Mouse (Mus musculus): ENCODE measurements around the gene Pex10. TPM values are rescaled to one million over a fixed set of nuclear protein-coding genes. Genes with fewer than 3 reads are reported as not detected.

The Pex10 gene
- polyA plus RNA-seq, 1 experiment from 2014 or later: 9.7 TPM

DNA sequence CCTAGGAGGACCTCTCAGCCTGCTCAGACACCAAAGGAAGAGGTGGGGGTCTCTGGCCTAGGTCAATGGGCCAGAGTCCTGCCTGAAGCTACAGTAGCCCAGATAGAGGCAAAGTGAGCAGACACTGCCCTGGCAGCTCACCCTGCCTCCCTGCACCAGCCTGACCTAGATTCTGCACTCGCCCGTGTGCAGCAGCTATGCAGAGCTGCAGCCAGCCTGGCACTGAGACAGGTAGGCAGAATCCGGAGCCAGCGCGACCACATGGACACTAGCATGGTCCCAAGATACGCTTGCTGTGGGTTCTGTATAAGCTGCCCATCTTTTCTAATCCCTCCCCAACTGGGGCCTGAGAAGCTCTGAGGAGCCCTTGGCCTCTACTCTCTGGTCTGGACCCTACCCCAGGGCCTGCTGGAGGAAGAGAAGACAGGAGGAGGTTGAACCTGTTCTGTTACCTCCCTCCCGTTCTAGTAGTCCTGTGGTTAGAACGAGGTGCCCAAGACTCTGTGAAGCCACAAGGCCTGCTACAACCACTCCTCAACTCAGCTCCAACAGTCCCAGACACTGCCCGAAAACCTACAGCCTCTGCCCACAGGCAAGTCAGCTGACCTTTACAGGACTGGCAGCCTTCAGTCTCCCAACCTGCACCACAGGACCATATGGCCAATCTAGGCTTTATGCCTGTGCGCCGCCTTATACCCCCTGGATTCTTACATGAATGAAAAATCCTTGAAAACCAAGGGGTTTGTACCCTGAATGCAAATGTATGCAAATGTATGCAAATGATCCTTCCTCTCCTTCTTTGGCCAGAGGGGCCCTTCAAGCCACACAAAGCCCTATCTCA, 42.4 kb upstream of the Pex10 start:
- Histone ChIP-seq H3K4me3 (ENCODE audit: low read depth, low read length) (no peak overlapping the region), H3K36me3 (ENCODE audit: control insufficient read depth, insufficient read depth, low read length) (no peaks in the 10 kb centered on the region), H3K9me3 (ENCODE audit: control insufficient read depth, low read length) (no peaks in the 10 kb centered on the region), H3K27ac (ENCODE audit: low read depth, low read length) (no peak overlapping the region), H3K9ac (ENCODE audit: low read length) (no peak overlapping the region), H3K27me3 (ENCODE audit: control insufficient read depth, insufficient read depth, low read length) (no peaks in the 10 kb centered on the region), H3K4me1 (ENCODE audit: control insufficient read depth, insufficient read depth, low read length) (peaks cover 7% of the 10 kb centered on the region), H3K4me2 (no peak overlapping the region)
- ATAC-seq (ENCODE audit: low FRiP score): 0 out of 2 replicates have a peak, but pooled peaks have one; percentile 22
- no peak for DNase-seq (ENCODE audit: low spot score, missing footprints)
- 86% methylated on average over 11 of the region's 11 CpGs for WGBS

DNA sequence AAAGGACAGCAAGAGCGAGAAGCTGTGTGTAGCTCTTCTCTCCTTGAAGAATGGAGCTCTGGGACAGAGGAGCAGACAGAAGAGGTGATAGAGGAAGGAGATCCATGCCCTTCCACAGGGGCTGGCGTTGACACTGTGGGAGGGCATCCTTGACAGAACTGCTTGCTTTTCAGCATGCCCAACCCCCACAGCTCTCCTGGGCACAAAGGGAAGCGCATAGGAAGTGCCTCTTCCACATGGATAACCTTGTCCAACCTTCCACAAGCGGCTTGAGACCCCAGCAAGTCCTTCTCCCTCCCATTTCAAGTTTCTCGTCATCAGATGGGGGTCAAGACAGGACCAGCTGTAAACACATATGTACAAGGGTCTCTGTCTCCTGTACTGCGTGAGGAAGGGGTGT, 33.7 kb upstream of the Pex10 start:
- H3K27ac ChIP-seq (ENCODE audit: low read depth, low read length): no peak overlapping the region
- no peaks in the 10 kb centered on the region for H3K36me3 ChIP-seq (ENCODE audit: control insufficient read depth, insufficient read depth, low read length)
- 28% methylated on average over 6 of the region's 6 CpGs for WGBS
- no peak overlapping the region for H3K4me2 ChIP-seq
- no peak overlapping the region for H3K4me3 ChIP-seq (ENCODE audit: low read depth, low read length)
- H3K4me1 ChIP-seq (ENCODE audit: control insufficient read depth, insufficient read depth, low read length): peaks cover 19% of the 10 kb centered on the region
- ATAC-seq (ENCODE audit: low FRiP score): no peak
- H3K9ac ChIP-seq (ENCODE audit: low read length): no peak overlapping the region
- DNase-seq (ENCODE audit: low spot score, missing footprints): no peak
- H3K9me3 ChIP-seq (ENCODE audit: control insufficient read depth, low read length): no peaks in the 10 kb centered on the region
- H3K27me3 ChIP-seq (ENCODE audit: control insufficient read depth, insufficient read depth, low read length): no peaks in the 10 kb centered on the region

DNA sequence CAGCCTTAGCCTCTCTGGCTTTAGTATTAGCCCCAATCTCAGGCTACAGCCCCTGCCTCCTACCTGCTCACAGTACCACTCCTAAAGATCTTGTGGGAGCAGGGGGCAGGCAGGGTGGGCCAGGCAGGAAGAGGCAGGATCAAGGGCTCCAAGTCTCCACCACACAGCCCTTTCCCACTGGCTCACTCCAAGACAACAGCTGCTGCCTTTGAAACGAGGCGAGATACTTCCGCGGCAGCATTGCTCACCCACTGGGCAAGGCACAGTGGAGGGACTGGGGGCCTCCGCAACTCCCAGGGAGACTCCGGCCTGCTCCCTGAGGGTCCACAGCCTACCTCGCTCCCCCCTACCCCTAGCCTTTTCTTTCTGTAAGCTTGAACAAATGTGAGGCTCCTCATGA, 32.6 kb upstream of the Pex10 start:
- Histone ChIP-seq H3K9ac (ENCODE audit: low read length) (no peak overlapping the region), H3K4me2 (no peak overlapping the region), H3K4me1 (ENCODE audit: control insufficient read depth, insufficient read depth, low read length) (peaks cover 19% of the 10 kb centered on the region), H3K9me3 (ENCODE audit: control insufficient read depth, low read length) (no peaks in the 10 kb centered on the region), H3K4me3 (ENCODE audit: low read depth, low read length) (no peak overlapping the region), H3K36me3 (ENCODE audit: control insufficient read depth, insufficient read depth, low read length) (no peaks in the 10 kb centered on the region), H3K27me3 (ENCODE audit: control insufficient read depth, insufficient read depth, low read length) (no peaks in the 10 kb centered on the region), H3K27ac (ENCODE audit: low read depth, low read length) (no peak overlapping the region)
- WGBS: 30% methylated on average over 7 of the region's 7 CpGs
- ATAC-seq (ENCODE audit: low FRiP score) (no peak), DNase-seq (ENCODE audit: low spot score, missing footprints) (no peak)

DNA sequence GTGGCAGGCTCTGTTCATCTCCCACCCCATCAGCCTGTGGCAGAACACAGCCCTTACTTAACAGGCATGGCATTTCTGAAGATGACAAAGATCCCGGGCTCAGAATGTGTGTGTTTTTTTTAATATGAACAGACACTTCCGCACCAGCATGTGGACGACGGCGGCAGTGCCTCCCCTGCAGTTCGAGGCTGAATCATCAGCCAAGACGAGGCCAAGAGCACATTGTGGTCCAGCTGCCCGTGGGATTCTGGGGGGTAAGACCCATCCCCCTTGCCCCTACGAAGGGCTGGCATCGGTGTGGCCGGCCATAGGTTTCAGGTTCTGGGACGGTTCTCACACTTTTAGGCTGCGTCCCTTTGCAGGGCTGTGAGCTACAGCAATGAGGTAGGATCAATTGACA, 32.0 kb upstream of the Pex10 start:
- Histone ChIP-seq H3K4me2 (no peak overlapping the region), H3K27me3 (ENCODE audit: control insufficient read depth, insufficient read depth, low read length) (no peaks in the 10 kb centered on the region), H3K27ac (ENCODE audit: low read depth, low read length) (no peak overlapping the region), H3K9ac (ENCODE audit: low read length) (no peak overlapping the region), H3K9me3 (ENCODE audit: control insufficient read depth, low read length) (no peaks in the 10 kb centered on the region), H3K4me3 (ENCODE audit: low read depth, low read length) (no peak overlapping the region), H3K36me3 (ENCODE audit: control insufficient read depth, insufficient read depth, low read length) (no peaks in the 10 kb centered on the region), H3K4me1 (ENCODE audit: control insufficient read depth, insufficient read depth, low read length) (peaks cover 19% of the 10 kb centered on the region)
- no peak for DNase-seq (ENCODE audit: low spot score, missing footprints)
- ATAC-seq (ENCODE audit: low FRiP score): no peak
- 68% methylated on average over 13 of the region's 13 CpGs for WGBS

DNA sequence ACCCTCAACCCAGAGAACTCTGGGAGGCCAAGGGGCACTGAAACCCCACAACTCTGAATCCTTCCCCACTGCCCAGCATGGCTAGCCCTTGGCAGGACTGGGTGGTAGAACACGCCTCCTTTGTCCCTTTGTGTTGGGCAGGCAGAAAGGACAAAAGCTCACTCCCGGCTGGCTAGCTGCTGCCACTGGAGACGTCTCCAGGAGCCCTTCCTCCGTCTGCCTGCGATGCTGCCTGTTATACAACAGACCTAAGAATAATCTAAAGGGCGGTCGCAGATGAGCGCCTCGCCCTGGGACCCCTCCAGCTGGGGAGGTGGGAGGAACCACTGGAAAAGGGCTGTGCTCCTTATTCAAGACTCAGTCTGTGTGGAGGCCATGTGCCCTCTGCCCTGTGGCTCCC, 26.6 kb upstream of the Pex10 start:
- no peak overlapping the region for H3K4me3 ChIP-seq (ENCODE audit: low read depth, low read length)

DNA sequence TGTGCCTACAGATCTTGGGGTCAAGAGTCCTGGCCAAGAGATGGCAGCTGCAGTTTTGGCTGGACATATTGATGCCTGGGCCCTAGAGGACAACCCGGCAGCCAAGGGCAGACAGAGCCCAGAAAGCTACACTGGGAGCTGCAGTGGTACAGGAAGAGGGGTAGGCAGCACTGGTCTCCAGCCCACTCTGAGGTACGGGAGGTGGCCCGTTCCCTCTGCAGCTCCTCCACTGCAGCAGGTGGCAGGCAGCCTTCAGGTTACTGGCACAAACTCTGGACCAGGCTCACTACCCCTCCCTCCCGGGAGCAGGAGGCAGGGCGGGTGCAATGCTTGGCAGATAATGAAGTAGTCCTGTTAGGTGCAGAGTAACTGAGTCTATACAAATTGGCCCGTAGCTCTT, 26.1 kb upstream of the Pex10 start:
- 0 out of 2 replicates have a peak, but pooled peaks have one; percentile 18 for ATAC-seq (ENCODE audit: low FRiP score)
- no peak overlapping the region for H3K27ac ChIP-seq (ENCODE audit: low read depth, low read length)

More for the DNA sequence above, 26.6 kb upstream of the Pex10 start:
- no peaks in the 10 kb centered on the region for H3K36me3 ChIP-seq (ENCODE audit: control insufficient read depth, insufficient read depth, low read length)
- ATAC-seq (ENCODE audit: low FRiP score): peak; percentile 51
- 0 out of 2 replicates have a peak overlapping the region, but pooled peaks have one; percentile 6 for H3K4me2 ChIP-seq
- no peaks in the 10 kb centered on the region for H3K9me3 ChIP-seq (ENCODE audit: control insufficient read depth, low read length)
- H3K27ac ChIP-seq (ENCODE audit: low read depth, low read length): no peak overlapping the region
- no peak for DNase-seq (ENCODE audit: low spot score, missing footprints)
- H3K9ac ChIP-seq (ENCODE audit: low read length): peak overlapping the region; percentile 48
- peaks cover 19% of the 10 kb centered on the region for H3K4me1 ChIP-seq (ENCODE audit: control insufficient read depth, insufficient read depth, low read length)
- H3K27me3 ChIP-seq (ENCODE audit: control insufficient read depth, insufficient read depth, low read length): peaks cover 37% of the 10 kb centered on the region
- WGBS: 8% methylated on average over 9 of the region's 9 CpGs

DNA sequence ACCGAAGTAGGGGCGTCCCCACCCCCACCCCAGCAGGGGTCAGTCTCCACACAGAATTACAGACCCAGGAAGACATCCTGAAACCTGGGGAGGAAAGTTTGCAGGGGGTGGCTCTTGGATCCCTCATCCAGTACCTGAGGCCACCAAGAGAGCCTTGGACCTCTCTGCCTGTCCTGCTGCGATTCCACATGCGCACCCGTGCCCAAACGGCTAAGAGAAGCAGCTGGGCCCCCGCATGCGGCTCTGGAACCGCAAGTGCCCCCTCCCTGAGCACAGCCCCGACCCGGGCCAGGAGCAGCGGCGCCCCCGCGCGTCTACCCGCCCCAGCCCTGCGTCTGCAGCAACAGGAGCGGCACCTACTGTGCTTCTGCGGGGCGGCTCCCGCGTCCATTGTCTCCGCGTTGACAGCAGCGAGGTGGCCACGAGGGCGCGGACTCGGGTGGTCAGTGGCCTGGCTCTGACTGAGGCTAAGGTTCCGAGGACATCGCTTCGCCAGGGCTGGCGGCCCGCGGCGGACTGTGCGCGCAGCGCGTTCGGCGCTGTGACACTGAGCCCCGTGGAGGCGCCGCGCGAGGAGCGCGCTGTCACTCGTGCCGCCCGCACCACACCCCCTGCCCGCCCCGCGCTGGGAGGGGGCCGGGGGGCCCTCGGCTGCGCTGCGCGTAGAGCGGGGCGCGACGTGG, 24.1 kb upstream of the Pex10 start:
- Histone ChIP-seq H3K36me3 (ENCODE audit: control insufficient read depth, insufficient read depth, low read length) (no peaks in the 10 kb centered on the region), H3K27me3 (ENCODE audit: control insufficient read depth, insufficient read depth, low read length) (peaks cover 37% of the 10 kb centered on the region), H3K27ac (ENCODE audit: low read depth, low read length) (no peak overlapping the region), H3K9me3 (ENCODE audit: control insufficient read depth, low read length) (no peaks in the 10 kb centered on the region), H3K4me2 (peak overlapping the region; percentile 79), H3K4me1 (ENCODE audit: control insufficient read depth, insufficient read depth, low read length) (peaks cover 19% of the 10 kb centered on the region), H3K9ac (ENCODE audit: low read length) (peak overlapping the region; percentile 55), H3K4me3 (ENCODE audit: low read depth, low read length) (peak overlapping the region; percentile 43)
- no peak for DNase-seq (ENCODE audit: low spot score, missing footprints)
- peak; percentile 33; the same call in 1 of the 2 replicates for ATAC-seq (ENCODE audit: low FRiP score)
- WGBS: 2% methylated on average over 63 of the region's 65 CpGs

More for the DNA sequence above, 26.1 kb upstream of the Pex10 start:
- Histone ChIP-seq H3K9ac (ENCODE audit: low read length) (peak overlapping the region; percentile 48; the same call in 1 of the 2 replicates), H3K27me3 (ENCODE audit: control insufficient read depth, insufficient read depth, low read length) (peaks cover 37% of the 10 kb centered on the region), H3K36me3 (ENCODE audit: control insufficient read depth, insufficient read depth, low read length) (no peaks in the 10 kb centered on the region), H3K4me3 (ENCODE audit: low read depth, low read length) (no peak overlapping the region), H3K4me1 (ENCODE audit: control insufficient read depth, insufficient read depth, low read length) (peaks cover 19% of the 10 kb centered on the region), H3K9me3 (ENCODE audit: control insufficient read depth, low read length) (no peaks in the 10 kb centered on the region), H3K4me2 (no peak overlapping the region)
- 53% methylated on average over 6 of the region's 6 CpGs for WGBS
- DNase-seq (ENCODE audit: low spot score, missing footprints): no peak

DNA sequence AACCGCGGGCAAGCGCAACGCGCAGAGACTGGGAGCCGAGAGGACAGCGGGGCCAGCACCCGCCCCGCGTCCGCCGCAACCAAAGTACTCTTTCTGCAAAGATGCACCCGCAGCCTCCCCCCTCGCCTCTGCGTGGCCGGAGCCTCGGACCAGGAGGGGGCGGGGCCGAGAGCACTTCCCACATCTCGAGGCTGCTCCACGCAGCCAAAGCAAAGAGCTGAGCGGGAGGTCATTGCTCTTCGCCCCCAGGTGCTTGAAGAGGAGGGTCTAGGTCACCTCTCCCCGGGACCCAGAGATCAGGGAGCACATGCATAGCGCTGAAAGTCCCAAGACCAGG, 23.6 kb upstream of the Pex10 start:
- Histone ChIP-seq H3K4me2 (peak overlapping the region; percentile 79), H3K9me3 (ENCODE audit: control insufficient read depth, low read length) (no peaks in the 10 kb centered on the region), H3K9ac (ENCODE audit: low read length) (peak overlapping the region; percentile 55), H3K4me3 (ENCODE audit: low read depth, low read length) (peak overlapping the region; percentile 43), H3K27me3 (ENCODE audit: control insufficient read depth, insufficient read depth, low read length) (peaks cover 37% of the 10 kb centered on the region), H3K36me3 (ENCODE audit: control insufficient read depth, insufficient read depth, low read length) (no peaks in the 10 kb centered on the region), H3K4me1 (ENCODE audit: control insufficient read depth, insufficient read depth, low read length) (peaks cover 19% of the 10 kb centered on the region), H3K27ac (ENCODE audit: low read depth, low read length) (no peak overlapping the region)
- WGBS: 2% methylated on average over 25 of the region's 25 CpGs
- no peak for ATAC-seq (ENCODE audit: low FRiP score)
- no peak for DNase-seq (ENCODE audit: low spot score, missing footprints)

DNA sequence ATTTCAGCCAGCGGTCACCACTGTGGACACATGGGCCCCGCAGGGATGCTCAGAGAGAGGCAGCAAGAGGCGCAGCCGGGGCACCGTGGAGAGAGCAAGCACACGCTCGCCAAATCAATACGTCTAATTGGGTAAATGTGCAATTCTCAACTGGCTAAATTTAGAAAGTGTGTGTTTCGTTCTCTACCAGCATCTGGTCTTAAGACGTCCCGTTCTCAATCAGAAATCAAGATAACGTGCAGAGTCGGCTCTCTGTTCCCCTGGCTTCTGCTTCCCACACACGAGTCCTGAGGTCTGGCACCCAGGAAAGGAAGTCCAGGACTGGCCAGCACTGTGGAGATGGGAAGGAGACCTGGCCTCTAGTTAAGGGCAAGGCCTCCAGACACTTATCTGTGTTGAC, 20.2 kb upstream of the Pex10 start:
- H3K27me3 ChIP-seq (ENCODE audit: control insufficient read depth, insufficient read depth, low read length): peaks cover 32% of the 10 kb centered on the region
- no peak overlapping the region for H3K9ac ChIP-seq (ENCODE audit: low read length)
- no peaks in the 10 kb centered on the region for H3K9me3 ChIP-seq (ENCODE audit: control insufficient read depth, low read length)
- no peak overlapping the region for H3K4me2 ChIP-seq
- DNase-seq (ENCODE audit: low spot score, missing footprints): no peak
- no peak overlapping the region for H3K27ac ChIP-seq (ENCODE audit: low read depth, low read length)
- peaks cover 8% of the 10 kb centered on the region for H3K4me1 ChIP-seq (ENCODE audit: control insufficient read depth, insufficient read depth, low read length)
- ATAC-seq (ENCODE audit: low FRiP score): no peak
- 88% methylated on average over 14 of the region's 14 CpGs for WGBS
- H3K4me3 ChIP-seq (ENCODE audit: low read depth, low read length): no peak overlapping the region
- H3K36me3 ChIP-seq (ENCODE audit: control insufficient read depth, insufficient read depth, low read length): no peaks in the 10 kb centered on the region
